In genomic region chr7:51964681-51965080, GRCm38 (mm10) we compare ENCODE assay signal across 29 mouse cellular contexts. TPM values are rescaled to one million over a fixed set of nuclear protein-coding genes. Genes with fewer than 3 reads are reported as not detected.
A peak's percentile ranks its signal among the peaks of the same experiment; 100 is the strongest.
DNase-seq lines count a peak whose midpoint lies in the region; ATAC-seq lines count a peak whose summit lies in the region.
"Had no signal": no experiment of that assay in that cellular context is flagged by ENCODE, and none has a peak within 500 bp of the region (broad histone marks: within the 10 kb centered on the region; RNA-seq: fewer than 3 reads in every experiment).

No protein-coding gene starts in this region.

- no peak overlapping the region for H3K9ac ChIP-seq in neural tube, embryonic 15.5 days (replicated peaks)
- H3K9ac ChIP-seq: heart, embryonic 15.5 days; liver, embryonic 14.5 days; lung, embryonic 15.5 days had no signal

- no peak for ATAC-seq in neural tube, embryonic 15.5 days (ENCODE audit: low FRiP score)
- ATAC-seq: forebrain, embryonic 16.5 days; hindbrain, embryonic 16.5 days; intestine, embryonic 16.5 days had no signal

- H3K27me3 ChIP-seq in neural tube, embryonic 15.5 days (replicated peaks), result no peaks in the 10 kb centered on the region
- H3K27me3 ChIP-seq: heart, embryonic 15.5 days; lung, embryonic 15.5 days had no signal

- peak; percentile 37 to 74 for DNase-seq in frontal cortex, adult 2 months (ENCODE audit: extremely low spot score in 1 of 2, low spot score in 1 of 2)
- DNase-seq in frontal cortex, postnatal 25 days (ENCODE audit: low spot score in 2 of 2), result no peak
- DNase-seq in right cerebral cortex, adult 18-20 months, result peak; percentile 74
- no peak for DNase-seq in right cerebral cortex, postnatal 10 days (ENCODE audit: low spot score in 2 of 2)
- DNase-seq in adrenal gland, postnatal 14 days, result peak; percentile 12
- peak; percentile 34 to 52 for DNase-seq in right cerebral cortex, postnatal 36 days (ENCODE audit: low spot score in 2 of 2)
- DNase-seq: B cell, adult 2 months; cerebellum, postnatal 14 days; embryo, embryonic 11 days; gastrocnemius, postnatal 14 days; heart, adult 2 months; heart, postnatal 4 days; kidney, postnatal 4 days; layer of hippocampus, postnatal 36 days had no signal

- no peak overlapping the region for H3K27ac ChIP-seq in neural tube, embryonic 15.5 days (replicated peaks)
- H3K27ac ChIP-seq: heart, adult 2 months; heart, embryonic 15.5 days; liver, embryonic 14.5 days; lung, embryonic 15.5 days; macrophage; midbrain, embryonic 10.5 days had no signal

- H3K36me3 ChIP-seq in neural tube, embryonic 15.5 days, result no peaks in the 10 kb centered on the region
- H3K36me3 ChIP-seq: heart, embryonic 15.5 days; lung, embryonic 15.5 days; midbrain, embryonic 10.5 days had no signal

- H3K4me3 ChIP-seq in neural tube, embryonic 15.5 days (replicated peaks), result no peak overlapping the region
- H3K4me3 ChIP-seq: heart, adult 2 months; heart, embryonic 15.5 days; lung, embryonic 15.5 days; midbrain, embryonic 10.5 days had no signal

- no peaks in the 10 kb centered on the region for H3K9me3 ChIP-seq in neural tube, embryonic 15.5 days (replicated peaks)
- H3K9me3 ChIP-seq: heart, embryonic 15.5 days; lung, embryonic 15.5 days; midbrain, embryonic 10.5 days had no signal

- no peak overlapping the region for H3K4me2 ChIP-seq in neural tube, embryonic 15.5 days
- H3K4me2 ChIP-seq: heart, embryonic 15.5 days; lung, embryonic 15.5 days had no signal

- H3K4me1 ChIP-seq in neural tube, embryonic 15.5 days, result peaks cover 14% of the 10 kb centered on the region
- H3K4me1 ChIP-seq: heart, embryonic 15.5 days; lung, embryonic 15.5 days had no signal

- 90% methylated on average over 7 of the region's 7 CpGs for WGBS in neural tube, embryonic 15.5 days

RNA-seq across cellular contexts. Expression of gene Svip, which starts 41.1 kb away (rescaled TPM):
- polyA plus RNA-seq in frontal cortex, adult 2 months (2012; rRNA removed), result 39.0 and 40.0 TPM in 2 replicates
- 18.0 TPM in 2 replicates for total RNA-seq in adrenal gland, postnatal 14 days (2021)
- polyA plus RNA-seq in neural tube, embryonic 15.5 days (2015; fragmentation: Nextera tagmentation; extraction: Ambion mirVana), result 18.7 and 23.9 TPM in 2 replicates

RNA-seq across cellular contexts. Expression of gene 1700015G11Rik, which starts 50.8 kb away (rescaled TPM):
- polyA plus RNA-seq in frontal cortex, adult 2 months (2012; rRNA removed), result not detected in 2 replicates
- not detected in 2 replicates for total RNA-seq in adrenal gland, postnatal 14 days (2021)
- polyA plus RNA-seq in neural tube, embryonic 15.5 days (2015; fragmentation: Nextera tagmentation; extraction: Ambion mirVana), result not detected in 2 replicates
- total RNA-seq: gastrocnemius, postnatal 14 days; heart, adult 2 months; heart, postnatal 4 days; layer of hippocampus, postnatal 36 days; midbrain, postnatal 0 days had no signal
- polyA plus RNA-seq: brain, embryonic 14.5 days; embryonic facial prominence, embryonic 14.5 days; forebrain, embryonic 16.5 days; heart, adult 2 months; heart, embryonic 15.5 days; hindbrain, embryonic 16.5 days; intestine, embryonic 16.5 days; kidney, embryonic 14.5 days; limb, embryonic 14.5 days; liver, embryonic 14.5 days; lung, embryonic 15.5 days; macrophage; midbrain, embryonic 10.5 days; midbrain, postnatal 0 days; stomach, embryonic 16.5 days had no signal

Comparison
In these comparisons a context has a peak if more than half of its experiments do, and no peak if none do; other contexts are left out.
1. DNase-seq: peak in frontal cortex, adult 2 months (2 of 2), right cerebral cortex, adult 18-20 months (single experiment), adrenal gland, postnatal 14 days (single experiment) and right cerebral cortex, postnatal 36 days (2 of 2); none in frontal cortex, postnatal 25 days (0 of 2) and right cerebral cortex, postnatal 10 days (0 of 2).